Mouse (Mus musculus) lung, adult 2 months (tissue): ENCODE data around the gene Gm20388.

Source experiments
- CTCF ChIP-seq: fragments of 200-500 bp; IDR thresholded peaks from 2 replicates; pipeline ENCODE4 v1.5.1; 2011; ENCODE audit warnings: mild to moderate bottlenecking, low read length, control low read depth; ENCODE audit not compliant: insufficient read depth
- POLR2A ChIP-seq: fragments of 200-500 bp; IDR thresholded peaks from 2 replicates; pipeline ENCODE4 v1.6.1; 2011; ENCODE audit warnings: low read depth, mild to moderate bottlenecking, control low read depth, low read length, borderline replicate concordance; ENCODE audit errors: extremely low read depth

- TF ChIP-seq CTCF: no peak
- TF ChIP-seq POLR2A: no peak
Observed at GRCm38 (mm10) chr8:123767874-123768273, 3857.2 kb downstream of the Gm20388 start.
